Mouse (Mus musculus) heart, postnatal 10 days (tissue): ENCODE results near the gene Slc6a12. TPM values are rescaled to one million over a fixed set of nuclear protein-coding genes. Genes with fewer than 3 reads are reported as not detected.

ENCODE experiments used
- DNase-seq, 2 experiments: peaks; one replicate each; pipeline ENCODE4 v3.0.0; 2021
- intact Hi-C: fragments of 180-260 bp; cut with DNase I; formaldehyde crosslinking; loops from one replicate; pipeline ENCODE4 v1.15.1; 2025
- total RNA-seq, 2 experiments: library from RNA; stranded (reverse); gene quantifications; 2 replicates each; pipeline ENCODE4 v1.2.3; 2021

The Slc6a12 gene
- not detected for total RNA-seq

DNA sequence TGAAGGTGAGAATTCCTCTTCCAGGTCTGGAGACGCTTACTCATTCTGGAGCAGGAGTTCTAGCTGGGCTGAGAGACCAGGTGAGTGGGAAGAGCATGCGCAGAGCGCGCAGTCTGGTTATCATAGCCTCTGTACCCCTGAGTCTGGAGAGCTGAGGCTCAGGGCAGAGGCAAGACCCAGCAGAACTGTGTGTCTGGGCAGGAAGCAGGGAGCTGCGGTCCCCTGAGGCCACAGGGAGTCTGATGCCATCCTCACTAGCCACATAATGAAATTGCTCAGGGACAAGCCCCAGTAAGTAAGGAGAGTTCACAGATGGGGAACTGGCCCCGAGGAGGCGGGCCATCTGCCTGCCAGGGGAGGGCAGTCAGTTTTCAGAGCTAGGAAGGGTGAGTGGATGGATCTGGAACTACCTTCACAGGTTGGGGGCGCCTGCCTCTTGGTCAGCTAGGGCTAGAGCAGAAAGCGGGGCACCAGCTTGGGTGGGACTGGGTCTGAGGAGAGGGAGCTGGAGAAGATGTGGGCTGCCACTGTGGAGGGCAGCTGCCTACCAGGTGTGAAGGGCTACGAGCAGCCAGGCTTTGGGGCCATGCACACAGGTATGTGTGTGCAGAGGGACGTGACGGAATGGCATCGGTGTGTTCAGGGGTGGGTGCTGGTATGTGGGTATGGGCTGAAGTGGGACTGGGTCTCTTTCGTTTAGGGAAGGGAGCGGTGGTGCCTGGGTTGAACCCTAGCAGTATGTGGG lies at the start of gene Slc6a12:
Gene Slc6a12, plus strand, starts transcription at position 51 of the 745 bp plus-strand sequence.
- DNase-seq = no peak
- intact Hi-C loops = no loop called here

DNA sequence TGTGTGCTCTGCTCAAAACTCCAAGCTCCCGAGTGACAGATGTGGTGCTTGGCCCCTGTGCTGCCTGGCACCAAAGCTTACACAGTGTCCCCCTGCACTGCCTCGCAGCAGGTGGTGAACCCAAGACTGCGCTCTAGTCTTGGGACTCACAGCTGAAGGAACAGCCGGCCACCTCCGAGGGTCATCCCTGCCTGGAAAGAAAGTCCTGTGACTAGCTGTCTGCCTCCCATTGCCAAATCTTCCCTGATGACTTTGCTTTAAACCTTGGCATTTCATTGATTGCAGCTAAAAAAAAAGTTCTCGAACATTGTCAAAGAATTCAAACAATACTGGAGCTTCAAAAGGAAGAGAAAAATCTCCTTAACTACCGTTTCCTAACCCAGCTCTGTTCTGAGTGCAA lies 43.6 kb upstream of the Slc6a12 start:
- no peak for DNase-seq
- intact Hi-C loops = no loop called here

DNA sequence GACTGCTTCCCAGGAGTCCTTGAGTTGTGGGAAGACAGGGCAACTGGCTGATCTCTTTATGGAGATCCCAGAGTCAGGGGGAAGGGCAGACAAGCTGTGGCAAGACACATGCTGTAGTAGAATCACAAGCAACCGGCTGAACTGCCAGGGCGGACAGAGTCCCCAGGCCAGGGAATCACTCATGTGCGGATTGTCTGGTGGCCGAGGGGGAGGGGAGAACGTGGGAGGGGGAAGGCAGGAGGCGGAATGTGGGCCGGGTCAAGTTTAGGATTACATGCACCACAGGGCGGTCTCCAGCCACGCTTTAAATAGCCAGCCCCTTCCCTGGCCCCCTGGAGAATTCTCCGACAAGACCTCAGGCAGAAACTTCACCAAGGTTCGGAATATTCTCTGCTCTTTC lies 42.9 kb upstream of the Slc6a12 start, which contains the start of gene Slc6a13:
Gene Slc6a13, plus strand, starts transcription at position 274 of the 400 bp plus-strand sequence.
- DNase-seq = peak; percentile 52 to 61
- intact Hi-C loops = no loop called here

DNA sequence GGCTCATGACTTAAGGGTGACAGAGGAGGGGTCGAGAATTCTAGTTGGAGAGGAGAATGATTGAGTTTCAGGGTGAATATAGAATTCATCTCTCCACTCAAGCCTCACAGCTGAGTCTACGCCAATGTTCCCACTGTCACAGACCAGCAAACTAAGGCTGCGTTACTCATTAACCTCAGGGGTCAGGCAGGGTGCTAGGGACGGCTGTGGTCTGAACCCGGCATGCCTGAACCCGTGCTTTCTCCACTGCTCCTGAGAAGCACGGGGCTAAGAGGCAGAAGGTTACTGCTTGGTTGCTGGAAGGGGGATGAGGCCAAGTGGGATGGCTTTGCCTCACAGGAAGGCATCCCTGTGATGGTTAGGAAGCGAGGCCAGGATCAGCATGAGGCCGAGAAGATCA lies 42.4 kb upstream of the Slc6a12 start:
- intact Hi-C loops = no loop called here
- no peak for DNase-seq

DNA sequence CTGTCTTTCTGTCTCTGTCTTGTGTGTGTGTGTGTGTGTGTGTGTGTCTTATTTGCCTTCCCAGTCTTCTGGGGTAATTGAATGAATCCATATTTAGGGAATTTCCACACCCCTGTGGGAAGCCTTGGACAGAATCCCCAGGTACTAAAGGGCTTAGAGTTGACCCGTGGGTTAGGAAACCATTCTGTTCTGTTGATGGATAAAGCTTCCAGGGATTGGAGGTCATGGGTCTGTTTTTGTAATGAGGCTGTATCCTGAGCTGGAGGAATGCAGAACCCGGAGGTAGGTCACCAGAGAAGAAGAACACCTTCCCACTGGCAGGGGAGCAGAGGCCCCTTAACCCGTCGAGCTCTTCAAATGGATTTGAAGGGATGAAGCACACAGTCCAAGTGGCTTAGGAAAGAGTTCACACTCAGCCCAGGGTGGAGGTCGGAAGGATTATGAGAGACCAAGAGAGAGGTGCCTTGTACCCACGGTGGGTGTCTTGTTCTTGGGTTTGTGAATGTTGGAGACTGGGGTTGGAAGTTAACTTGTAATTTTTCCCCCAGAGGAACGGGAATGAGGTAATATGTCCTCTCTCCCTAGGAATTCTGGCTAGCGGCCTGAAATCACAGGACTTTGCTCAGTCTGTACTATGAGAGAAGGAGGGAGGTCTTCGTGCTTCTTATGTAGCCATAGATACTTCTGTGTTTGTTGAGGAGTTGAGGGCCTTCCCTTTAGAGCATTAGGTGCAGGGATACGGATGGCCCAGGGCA lies 39.2 kb upstream of the Slc6a12 start:
- DNase-seq = peak; percentile 13 to 27
- intact Hi-C loops = no loop called here

DNA sequence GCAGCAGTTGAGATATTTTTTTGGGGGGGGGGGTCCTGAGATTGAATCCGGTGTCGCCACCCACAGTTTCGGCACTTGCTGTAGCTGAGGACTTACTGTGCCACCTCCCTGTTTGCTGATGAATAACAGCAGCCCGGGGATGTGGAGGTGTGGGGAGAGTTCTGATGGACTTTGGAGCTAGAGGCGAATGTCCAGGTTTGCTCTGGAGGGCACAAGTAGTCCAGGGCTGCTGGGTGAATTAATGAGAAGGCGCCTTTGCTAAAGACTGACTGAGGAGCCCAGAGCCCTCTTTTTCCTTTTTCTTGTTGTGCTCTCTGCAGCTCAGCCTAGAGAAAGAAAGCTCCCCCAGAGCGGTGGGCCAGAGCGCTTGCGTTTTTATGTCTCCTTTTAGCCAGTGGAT lies 38.2 kb upstream of the Slc6a12 start:
- DNase-seq = no peak
- intact Hi-C loops = no loop called here

DNA sequence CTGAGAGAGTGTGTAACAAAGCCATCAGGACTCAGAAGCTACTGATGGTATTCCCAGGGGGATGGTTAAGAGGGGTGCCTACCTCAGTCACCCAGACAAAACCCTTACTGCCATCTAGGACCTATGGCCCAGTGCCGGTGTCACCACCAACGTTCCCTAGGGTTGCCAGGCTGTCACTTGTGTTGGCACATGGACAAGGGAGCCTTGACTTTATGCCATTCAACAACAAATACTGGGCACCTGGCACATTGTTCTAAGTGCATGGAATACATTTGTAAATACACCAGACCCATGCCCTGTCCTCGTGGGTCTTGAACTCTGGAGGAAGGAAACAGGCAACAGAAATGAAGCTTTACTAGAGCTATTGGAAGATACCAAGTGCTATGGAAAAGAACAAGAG lies 37.3 kb upstream of the Slc6a12 start:
- intact Hi-C loops = no loop called here
- no peak for DNase-seq

DNA sequence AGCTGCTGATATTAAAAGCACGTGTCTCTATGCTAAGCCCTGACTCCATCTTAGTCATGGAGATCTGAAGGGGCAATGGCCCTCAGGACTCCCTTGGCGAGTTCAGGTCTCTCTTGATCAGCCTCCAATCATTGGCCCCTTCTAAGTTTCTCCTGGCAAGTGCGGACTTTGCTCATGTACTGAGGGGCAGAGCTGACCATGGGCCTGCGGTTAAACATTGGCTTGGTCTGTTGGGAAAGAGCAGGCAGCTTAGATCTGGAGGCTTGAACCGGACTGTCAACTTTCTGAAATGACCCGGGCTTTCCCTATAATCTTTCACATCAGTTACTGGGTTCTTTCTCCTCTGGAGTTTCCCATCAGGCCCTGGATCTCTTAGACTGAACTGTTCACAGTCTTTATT lies 31.9 kb upstream of the Slc6a12 start:
- DNase-seq = no peak
- intact Hi-C loops = no loop called here

DNA sequence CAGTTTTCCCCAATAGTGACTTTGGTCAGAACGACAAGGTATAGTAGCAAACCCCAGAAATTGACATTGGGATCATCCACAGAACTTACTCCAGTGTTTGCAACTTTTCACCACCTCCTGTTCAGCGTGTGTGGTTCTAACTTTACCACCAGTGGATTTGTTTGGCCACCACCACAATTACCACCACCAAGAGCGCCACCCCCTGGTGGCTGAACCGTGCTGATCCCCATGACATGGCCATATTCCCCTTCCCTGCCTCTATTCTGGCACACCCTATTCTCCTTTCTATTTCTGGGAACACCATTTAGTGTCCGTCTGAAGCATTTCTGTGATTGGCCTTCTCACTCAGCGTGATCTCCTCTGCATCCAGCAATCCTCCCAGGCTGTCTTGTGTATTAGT lies 23.8 kb upstream of the Slc6a12 start:
- no peak for DNase-seq
- intact Hi-C loops = no loop called here

DNA sequence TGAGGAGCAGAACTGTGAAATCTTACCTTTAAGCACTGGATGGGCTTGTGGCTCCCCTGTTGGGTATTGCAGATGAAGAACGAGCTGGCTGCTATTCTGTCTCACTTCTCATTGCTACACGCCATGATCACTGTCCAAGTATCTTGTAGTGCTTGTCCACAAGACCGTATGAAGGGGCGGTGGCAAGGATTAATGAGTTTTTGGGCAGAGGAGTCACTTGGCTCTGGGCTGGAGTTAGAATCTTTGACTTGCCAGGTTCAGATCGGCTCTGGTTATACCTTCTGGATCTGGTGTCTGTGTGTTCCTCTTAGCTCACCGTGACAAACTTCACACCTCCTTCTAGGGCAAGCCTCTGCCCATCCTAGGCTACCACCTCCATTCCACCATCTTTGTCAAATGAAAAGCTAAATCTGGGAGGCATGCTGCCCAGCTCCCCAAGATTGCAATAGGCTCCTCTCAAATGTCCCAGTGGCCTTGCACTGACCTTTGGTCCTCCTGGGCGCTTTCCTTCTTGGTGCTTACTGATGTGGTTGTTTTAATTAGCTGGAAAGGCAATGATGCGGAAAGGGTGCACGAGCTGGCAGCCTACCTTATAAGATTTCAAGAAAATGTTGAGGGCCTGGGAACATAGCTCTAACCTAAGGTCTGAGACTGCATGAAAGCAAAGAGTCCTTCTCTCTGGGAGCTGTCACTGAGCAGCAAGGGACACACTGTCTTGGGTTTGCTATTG lies 20.3 kb upstream of the Slc6a12 start:
- DNase-seq = no peak
- intact Hi-C loops = no loop called here

DNA sequence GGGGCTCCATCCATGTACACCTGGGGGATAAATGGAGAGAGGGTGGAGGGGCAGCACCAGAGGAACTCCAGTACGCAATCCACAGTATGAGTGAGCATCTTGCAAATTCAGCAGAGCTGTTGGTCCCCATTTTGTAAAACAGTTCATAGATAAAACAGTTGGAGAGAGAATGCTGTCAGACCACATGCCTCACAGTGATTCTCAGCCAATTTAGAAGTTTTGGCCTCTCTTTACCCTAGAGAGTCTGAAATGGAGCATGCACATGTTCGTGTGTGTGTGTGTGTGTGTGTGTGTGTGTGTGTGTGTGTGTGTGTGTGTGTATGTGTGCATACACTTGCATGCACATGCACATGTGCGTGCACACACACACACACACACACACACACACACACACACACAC lies 17.6 kb upstream of the Slc6a12 start:
- DNase-seq = no peak
- intact Hi-C loops = no loop called here

DNA sequence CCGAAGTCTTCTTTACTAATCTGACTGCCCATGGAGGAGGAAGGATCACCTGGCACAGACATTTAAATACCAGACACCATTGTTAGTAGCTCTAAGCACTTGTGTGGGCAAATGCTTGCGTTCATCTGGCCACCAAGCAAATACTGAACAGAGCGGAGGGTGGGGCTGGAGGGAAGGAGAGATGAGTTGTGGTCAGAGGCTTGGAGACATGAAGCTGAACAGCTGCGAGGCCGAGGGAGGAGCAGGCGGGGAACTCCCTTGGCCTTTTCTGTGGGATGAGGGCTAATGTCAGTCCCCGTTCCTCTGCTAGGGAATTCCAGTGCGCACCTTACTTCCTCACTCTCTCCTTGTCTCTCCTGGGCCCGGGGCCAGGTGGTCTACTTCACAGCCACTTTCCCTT lies 17.1 kb upstream of the Slc6a12 start:
- intact Hi-C loops = loop anchor here (2.0 kb wide), 1 partner anchor 53 kb away; no protein-coding TSS in a partner anchor
- DNase-seq = peak; percentile 29 to 40

DNA sequence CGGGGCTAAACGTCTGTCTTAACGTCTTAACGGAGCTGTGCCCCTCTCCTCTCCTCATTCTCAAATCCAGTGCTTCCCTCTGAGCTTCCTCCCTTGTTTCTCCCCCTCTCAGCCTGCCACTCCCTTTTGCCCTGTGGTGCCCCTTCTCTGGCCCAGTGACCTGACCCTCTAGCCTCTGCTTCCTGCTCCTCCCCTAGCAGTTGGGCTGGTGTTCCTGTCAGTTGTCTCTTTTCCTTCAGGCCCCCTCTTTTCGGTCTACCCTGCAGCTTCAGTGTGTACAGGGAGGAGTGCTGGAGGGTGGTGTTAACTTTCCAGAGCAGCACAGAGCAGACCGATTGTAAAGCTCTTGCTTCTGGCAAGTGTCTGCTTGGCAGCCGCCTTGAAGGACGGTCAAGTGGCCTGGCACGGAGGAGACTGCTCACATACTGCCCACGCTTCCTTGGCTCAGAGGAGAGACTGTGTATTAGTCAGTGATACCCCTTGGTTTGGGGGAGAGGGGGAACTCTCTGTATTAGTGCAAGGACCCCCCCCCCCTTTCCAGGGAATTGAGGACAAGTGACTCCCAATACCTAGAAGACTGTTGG lies 16.3 kb upstream of the Slc6a12 start:
- intact Hi-C loops = loop anchor here (2.0 kb wide), 1 partner anchor 54 kb away; no protein-coding TSS in a partner anchor

DNA sequence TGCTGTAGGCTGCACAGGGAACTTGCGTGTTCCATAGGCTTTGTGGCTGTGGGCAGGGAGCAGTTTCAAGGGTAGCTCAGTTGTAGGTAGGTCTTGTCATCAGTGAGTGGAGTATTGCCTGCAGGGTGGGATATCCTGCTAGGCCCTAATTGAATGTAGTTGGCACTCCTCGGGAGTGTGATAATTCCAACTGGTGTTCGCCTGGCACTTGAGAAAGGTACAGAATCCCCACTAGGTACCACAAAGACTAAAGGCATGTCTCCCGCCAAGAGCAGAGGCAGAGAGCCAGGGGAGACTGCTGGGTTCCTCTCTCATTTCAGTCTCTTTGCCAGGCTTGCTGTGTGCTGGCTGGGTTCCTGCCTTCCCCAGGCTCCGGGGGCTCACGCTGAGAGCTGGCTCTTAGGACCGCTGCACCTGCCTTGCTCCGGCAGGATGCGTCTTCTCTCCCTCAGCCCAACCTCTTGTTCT lies 14.4 kb upstream of the Slc6a12 start:
- peak in 1 of 2 experiments; percentile 40 for DNase-seq
- intact Hi-C loops = no loop called here

More for the DNA sequence above, 16.3 kb upstream of the Slc6a12 start:
- DNase-seq = peak; percentile 56 to 62

DNA sequence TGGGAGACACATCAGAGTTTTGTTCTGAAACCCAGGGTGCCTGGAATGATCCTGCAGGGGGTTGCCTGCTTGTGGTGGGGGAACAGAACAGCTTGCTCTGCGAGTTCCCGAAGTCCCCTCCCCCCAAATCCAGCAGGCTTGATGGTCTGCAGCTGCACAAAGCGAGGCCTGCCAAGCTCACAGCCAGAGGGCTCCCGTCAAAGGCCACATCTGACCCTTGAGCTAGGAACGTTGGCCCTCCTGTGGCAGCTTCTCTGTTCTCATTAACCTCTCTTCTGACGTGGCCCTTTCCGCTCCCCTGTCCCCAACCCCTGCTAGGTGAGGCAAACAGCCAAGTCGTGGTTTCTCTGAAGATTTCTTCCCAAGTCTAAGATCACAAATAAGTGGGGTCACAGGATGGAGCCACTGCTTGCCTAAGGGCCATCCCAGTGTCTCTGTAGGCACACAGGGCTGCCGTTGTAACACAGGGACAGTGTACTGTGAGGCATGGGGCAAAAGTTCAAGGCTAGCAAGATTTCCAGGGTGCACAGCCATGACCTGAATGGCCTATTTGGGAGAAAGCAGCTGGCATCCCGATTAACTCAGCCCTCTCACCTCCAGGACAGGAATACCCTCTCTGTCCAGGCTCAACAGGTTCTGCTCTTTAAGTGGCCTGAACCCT lies 12.9 kb upstream of the Slc6a12 start:
- intact Hi-C loops = no loop called here
- peak; percentile 37 to 57 for DNase-seq

DNA sequence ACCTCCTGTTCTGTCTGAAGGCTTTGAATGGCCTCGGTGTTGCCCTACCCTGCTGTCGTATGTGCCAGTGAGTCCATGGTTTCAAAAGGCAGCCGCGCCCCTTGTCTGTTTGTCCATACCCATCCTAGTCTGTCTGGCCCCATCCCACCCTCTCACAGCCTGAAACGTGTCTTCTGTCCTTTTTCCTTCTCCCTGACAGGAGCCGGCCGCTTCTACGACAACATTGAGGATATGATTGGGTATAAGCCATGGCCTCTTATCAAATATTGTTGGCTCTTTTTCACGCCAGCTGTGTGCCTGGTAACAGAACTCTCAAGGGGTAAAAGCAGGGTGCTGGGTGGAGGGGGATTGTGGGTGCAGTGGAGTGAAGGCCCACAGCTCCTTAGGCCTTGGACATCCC lies 7.0 kb upstream of the Slc6a12 start:
- intact Hi-C loops = loop anchor here (2.0 kb wide), 1 partner anchor 63 kb away; no protein-coding TSS in a partner anchor
- DNase-seq = no peak

DNA sequence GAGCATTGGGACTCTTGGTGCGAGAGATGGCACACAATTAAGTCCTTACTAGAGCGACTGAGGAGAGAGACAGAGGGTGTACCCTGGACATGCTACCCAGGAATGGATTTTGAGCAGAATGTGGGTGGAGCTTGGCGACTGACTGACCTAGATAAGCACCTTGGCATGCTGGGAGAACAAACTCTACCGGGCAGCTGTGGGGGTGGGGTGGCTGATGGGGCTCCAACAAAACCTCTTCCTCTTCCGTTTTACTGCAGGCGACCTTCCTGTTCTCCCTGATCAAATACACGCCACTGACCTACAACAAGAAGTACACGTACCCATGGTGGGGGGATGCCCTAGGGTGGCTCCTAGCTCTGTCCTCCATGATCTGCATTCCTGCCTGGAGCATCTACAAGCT lies 6.3 kb upstream of the Slc6a12 start:
- peak; percentile 34 to 51 for DNase-seq
- intact Hi-C loops = loop anchor here (2.0 kb wide), 1 partner anchor 64 kb away; no protein-coding TSS in a partner anchor

DNA sequence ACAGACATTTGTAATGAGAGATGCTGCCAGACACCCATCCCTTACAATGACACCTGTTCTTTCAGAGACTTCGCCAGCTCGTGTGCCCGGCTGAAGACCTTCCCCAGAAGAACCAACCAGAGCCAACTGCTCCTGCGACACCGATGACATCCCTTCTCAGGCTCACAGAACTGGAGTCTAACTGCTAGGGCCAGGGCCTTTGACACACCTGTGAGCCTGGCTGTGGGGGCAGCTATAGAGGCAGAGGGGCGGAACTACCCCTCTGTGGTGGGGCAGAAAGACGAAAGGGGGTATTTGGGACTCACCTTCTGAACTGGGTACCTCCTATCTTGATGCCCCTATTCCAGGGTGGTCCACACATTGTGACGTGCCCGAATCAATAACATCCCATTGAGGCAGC lies 5.6 kb upstream of the Slc6a12 start:
- intact Hi-C loops = loop anchor here (2.0 kb wide), 1 partner anchor 64 kb away; no protein-coding TSS in a partner anchor
- DNase-seq = no peak

DNA sequence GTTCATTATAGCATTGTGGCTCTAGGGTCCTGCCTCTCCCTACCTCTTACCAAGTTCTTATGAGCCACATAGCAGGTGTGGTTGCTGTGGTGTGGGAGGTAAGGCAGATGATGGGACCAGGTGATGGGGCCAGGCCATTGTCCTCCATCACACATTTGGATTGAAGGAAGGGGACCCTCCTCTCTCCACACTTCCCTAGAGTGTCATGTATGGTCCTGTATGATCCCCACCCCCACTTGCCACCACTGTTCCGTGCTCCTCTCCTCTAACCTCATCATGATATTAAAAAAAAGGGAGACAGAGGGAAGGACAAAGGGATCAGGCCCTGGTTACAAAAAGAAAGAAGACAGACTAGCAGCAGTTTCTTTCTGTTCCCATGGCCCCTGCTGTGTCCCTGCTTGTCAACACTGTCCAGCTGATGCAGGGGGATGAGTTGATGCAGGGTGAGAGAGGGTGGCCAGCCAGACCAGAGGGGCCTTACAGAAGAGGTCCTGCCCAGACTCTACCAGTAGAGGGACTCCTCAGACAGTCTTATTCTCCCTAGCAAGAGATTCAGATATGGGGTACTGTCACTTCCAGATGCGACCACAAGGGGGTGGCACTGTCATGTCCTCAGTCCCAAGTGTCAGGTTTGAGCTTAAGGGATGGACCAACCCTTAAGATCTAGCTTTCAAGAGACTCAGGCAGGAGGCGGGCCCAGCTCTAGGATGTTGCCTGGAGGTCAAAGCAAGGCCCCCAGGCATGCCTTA lies 4.9 kb upstream of the Slc6a12 start:
- intact Hi-C loops = loop anchor here (1.0 to 2.0 kb wide), 2 partner anchors 65 to 195 kb away; no protein-coding TSS in a partner anchor

More for the DNA sequence above, 4.9 kb upstream of the Slc6a12 start:
- peak; percentile 83 to 87 for DNase-seq
